Mouse (Mus musculus) ES-CJ7 (cell line): Measurements from ENCODE around the gene Dgke.

ENCODE experiments used
- DNase-seq: peaks from one replicate; pipeline ENCODE4 v3.0.0; 2011; ENCODE audit warnings: low read depth, low spot score

Dgke gene

DNA sequence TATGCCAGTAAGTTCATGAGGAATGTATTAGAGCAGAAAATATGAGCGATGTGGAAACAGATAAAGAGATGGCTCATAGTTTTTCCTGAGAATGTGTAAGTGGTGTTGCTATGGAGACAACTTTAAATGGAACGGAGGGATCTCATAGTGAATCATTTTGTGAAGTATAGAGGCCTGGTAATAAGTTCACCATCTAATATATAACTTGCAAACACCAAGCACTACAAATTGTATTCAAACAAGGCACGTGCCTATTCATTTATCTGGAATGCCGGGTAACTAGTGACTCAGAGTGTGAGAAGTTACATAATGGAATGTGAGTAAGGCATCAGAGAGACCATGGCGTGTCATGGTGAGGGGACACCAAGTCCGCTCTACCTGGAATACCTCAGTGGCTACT lies 28.2 kb downstream of the Dgke start:
- DNase-seq, result no peak

DNA sequence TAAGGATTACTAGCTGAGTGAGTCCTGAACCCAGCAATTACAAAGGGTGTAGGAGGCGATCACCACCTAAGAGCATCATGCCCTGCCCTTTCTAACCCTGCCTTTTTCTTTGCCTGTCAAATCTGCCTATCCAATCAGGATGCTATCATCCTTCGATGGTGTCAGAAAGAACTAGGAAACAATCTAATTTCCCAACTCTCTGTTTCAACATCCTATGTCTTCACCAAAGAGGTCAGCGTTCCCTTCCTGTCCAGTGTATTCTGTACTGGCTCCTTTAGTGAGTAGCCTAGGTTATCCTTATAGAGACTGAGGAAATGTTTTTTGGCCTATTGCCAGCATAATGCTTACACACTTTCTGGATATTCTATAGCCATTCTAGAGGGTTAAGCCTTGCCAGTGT lies 31.1 kb downstream of the Dgke start:
- no peak for DNase-seq

DNA sequence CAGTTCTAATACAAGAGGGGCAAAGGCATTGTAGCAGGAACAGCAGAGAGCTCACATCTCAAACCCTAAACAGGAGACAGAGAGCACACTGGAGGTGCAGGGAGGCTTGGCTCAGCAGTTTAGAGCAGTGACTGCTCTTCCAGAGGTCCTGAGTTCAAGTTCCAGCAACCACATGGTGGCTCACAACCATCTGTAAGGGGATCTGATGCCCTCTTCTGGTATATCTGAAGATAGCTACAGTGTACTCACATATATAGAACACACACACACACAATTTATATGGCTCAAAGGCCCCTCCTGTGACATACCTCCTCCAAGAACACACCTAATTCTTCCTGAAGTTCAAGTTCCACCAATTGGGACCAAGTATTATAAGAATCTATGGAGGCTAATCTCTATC lies 32.1 kb downstream of the Dgke start:
- DNase-seq, result no peak

DNA sequence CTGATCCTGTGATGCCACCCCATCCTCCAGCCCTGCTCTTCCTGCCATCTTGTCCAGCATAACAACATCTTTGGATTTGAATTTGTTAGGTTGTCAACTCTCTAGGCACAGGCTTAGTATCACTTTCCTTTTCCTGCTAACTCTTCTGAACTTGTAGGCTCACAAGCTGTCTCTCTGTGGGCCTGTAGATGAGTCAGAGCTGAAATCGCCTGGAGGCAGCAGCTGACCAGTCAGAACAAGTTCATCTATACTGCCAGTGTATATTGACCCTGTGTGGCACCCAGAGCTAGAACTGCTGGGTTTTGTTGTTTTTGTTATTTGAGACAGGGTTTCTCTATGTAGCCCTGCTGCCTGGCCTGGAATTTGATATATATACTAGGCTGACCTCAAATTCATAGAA lies 35.5 kb downstream of the Dgke start:
- peak; percentile 26 for DNase-seq

DNA sequence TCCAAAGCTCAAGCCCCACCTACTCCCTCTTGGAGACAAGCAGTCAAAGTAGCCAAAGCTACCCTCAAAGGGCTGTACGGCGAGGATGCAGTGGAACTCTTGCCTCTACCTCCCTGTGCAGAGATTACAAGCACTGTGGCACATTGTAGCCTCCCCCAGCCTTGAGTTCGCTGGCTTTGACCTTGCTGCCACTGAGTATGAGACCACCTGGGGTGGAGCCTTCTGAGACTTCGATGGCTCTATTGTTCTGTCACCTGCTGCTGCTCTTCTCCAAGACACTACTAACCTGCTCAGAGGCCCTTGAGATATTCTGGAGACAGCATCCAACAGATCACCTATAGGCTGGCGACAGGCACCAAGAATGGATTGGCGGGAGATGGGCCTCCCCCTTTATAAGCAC lies 36.1 kb downstream of the Dgke start:
- peak; percentile 83 for DNase-seq

DNA sequence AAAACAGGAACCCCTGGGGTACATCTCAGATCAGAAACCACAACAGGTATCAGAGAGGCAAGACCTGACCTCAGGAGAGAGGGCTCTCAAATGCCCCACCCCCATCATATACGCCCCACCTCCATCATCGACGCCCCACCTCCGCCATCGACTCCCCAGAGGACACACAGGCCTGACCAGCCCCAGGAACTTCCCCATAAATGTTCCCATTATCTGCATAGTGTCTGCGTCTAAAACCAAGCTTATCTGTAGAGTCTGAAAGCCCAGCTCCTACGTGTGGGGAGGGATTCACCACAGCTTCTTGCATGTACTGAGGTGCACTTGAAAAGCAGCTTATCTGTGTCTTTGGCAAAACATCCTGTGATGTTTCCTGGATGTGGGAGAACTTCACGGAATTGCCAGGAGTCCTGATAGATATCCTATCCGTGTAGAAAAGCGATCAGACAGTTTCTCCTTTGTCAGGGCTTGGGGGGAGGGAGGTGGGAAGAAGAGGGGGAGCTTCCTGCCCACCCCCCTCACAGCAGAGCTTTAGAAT lies 37.7 kb downstream of the Dgke start:
- no peak for DNase-seq

DNA sequence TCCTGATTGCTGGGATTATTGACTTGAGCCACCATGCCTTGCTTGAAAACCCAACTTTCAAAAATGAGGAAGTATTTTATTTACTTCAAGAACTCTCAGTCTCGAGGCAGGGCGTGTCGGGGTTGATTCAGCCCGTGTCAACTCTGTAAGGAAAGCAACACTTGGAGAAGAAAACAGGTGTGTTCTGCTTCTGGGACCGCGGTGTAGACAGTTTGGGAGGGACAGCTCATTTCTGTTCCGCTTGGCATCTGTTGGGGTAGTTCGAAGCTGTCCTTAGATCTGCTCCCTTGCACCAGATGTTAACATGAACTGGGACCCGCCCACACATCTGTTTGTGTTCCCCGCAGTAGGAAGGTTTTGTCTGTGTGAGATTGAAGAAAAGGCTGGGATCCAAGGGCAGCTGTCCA lies 38.7 kb downstream of the Dgke start:
- no peak for DNase-seq

DNA sequence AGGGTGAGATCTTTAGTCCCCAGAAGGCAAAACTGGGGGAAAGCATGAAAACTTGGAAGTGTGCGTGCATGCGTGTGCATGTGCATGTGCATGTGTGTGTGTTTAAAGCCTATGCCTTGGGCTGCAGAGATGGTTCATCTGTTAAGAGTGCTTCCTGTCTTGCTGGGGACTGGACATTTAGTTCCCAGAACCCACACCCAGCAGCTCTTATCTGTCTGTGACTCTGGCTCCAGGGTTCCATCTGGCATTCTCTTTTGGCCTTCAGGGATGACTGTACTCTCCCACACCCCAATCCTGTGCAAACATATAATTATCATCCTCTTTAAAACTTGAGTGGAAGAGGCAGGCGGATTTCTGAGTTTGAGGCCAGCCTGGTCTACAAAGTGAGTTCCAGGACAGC lies 40.5 kb downstream of the Dgke start:
- DNase-seq, result no peak

DNA sequence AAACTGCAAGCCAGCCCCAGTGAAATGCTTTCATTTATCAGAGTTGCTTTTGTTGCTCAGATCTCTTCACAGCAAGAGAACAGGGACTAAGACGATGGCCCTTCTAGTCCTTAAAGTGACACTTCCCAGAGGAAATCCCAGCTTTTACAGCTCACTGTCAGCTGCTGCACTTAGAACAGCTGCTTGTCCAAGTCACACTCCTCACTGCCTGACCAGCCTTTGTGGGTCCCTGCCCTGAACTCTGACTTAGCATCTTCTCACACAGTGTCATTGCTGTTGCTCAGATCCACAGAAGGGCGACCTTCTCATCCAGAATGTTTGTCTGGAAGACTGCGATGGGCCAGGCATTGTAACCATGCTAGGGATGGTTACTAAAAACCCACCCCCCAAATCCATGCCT lies 41.0 kb downstream of the Dgke start:
- no peak for DNase-seq

DNA sequence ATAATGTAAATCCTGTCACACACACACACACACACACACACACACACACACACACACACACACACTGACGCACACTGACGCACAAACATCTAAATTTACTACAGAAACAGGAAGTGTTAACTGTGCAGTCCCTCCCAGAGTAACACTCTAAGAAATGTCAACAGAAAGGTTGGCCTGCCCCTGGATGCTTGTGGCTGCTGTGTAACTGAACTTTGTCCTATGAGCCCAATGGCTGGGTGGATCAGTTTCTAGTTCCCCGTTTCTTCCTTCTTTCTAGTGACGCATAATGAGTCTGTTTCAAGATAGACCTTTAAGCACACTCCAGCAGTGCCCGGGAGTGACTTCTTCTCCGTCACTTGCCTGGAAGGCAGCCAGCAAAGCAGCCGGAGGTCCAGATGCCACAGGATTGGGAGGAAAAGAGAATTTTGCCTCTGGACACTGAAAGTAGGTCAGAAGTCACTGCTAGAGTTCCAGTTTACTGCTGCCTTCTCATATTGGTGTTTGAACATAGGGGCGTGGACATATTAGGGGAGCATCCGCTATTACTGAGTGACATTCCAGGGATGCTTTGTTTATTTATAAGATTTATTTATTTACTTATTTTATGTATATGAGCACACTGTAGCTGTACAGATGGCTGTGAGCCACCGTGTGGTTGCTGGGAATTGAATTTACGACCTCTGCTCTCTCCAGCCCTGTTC lies 42.3 kb downstream of the Dgke start:
- DNase-seq, result no peak

DNA sequence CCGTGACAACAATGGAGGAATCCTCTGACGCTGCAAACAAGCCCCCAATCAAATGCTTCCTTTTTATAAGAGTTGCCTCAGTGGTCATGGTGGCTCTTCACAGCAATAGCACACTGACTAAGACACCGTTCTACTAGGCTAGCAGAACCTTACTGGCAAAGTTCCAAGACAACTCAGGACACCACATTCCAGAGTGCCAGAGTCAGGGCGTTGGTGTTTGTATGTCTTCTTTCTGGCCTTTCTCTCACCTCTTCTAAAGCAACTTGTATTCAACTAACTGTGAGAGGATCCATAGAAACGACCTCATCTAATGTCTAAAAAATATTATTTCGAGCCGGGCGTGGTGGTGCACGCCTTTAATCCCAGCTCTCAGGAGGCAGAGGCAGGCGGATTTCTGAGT lies 43.2 kb downstream of the Dgke start:
- peak; percentile 66 for DNase-seq

DNA sequence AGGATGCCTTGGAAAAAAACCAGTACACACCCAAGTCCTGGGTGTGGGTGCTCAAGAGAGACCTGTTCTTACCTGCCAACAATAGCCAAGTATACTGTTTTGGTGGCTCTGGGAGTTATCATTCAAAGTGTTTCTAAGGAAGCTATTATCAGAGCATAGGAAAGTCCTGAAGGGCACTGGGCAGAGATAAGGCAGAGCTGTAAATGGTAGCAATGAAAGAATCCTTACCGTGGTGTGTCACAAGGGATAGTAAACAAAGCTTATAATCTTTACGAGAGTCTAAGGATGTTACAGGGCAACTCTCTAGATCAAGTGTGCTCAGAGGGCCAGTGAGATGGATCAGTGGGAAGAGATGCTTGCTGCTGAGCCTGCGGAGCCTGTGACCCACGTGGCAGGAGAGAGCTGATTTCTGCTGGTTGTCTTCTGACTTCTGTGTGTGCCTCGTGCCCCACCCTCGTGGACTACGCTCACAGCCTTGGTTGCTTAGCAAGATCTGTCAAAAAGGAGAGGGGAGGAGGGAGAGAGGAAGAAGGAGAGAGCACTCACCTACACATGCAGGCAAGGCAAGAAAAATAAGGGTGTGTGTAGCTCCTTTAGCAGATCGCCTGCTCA lies 44.4 kb downstream of the Dgke start:
- peak; percentile 55 for DNase-seq

DNA sequence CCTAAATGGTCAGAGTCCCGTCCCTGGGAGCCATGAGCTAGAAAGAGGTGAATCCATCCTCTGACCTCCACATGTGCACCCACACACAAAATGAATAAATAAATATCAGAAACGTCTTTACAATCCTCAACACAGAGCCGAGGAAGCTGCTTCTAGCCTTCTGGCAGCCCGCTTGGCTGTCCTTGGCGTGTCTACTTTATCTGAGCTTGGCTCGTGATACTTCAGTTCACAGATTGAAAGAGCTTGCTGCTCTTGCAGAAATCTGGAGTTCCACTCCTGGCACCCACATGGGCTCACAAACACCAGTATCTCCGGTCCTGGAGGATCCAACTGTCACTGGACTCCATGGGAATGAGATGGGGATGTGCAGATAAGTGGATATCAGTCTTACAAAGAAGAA lies 45.0 kb downstream of the Dgke start:
- DNase-seq, result no peak

DNA sequence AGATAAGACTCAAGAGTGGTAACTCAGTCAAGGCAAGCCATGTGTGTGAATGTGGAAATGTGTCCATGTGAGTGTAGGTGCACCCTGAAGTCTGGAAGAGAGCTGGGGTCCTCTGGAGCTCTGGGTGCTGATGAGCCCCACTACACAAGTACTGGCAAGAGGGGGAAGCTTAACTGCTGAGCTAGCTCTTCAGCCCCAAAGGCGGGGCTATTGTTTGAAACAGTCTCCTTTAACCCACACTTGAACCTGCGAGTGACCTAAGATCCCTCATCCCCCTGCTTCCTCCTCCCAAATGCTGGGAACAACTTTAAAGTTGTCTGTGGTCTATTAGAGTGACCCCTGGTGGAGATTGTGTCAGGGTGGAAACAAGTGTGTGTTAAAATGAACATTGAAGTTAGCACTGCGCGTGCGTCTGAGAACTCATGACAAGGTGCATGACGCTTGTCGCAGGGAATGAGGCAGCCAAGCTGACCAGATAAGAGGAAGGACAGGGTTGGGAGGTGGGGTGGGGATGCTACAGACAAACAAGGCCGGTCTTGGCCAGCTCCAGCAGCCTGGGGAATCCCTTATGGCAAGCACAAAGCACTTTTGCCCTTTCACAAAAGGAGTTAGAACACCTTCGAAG lies 45.9 kb downstream of the Dgke start:
- DNase-seq, result peak; percentile 93

DNA sequence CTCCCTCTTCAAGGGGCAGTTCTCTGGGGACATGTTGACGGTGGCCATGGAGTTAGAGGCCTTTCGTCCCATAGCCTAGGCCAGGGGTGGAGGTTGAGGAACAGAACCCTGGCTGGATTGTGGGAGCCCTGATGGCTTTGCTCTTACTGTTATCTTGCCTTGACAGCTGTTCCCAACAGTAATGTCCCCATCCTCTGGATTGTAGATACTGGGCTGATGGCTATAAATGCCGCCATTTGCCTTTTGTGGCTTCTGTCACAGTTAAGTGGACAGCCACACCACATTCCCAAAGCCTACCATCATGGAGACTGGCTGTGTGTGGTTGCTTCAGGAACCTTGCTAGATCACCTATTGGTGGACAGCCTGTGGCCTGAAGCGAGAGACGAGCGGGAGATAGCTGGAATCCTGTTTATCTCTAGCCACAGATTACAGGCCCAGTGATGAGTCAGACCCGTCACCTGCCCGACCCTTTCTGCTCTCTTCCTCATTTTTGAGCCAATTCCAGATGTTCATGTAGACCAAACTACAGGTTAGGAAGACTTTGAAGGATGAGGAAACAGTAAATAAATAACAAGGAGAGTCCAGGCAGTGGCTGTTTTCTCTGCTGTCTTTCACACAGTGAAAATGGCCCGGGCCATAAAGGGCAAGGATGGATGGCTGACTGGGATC lies 49.0 kb downstream of the Dgke start:
- DNase-seq, result no peak

DNA sequence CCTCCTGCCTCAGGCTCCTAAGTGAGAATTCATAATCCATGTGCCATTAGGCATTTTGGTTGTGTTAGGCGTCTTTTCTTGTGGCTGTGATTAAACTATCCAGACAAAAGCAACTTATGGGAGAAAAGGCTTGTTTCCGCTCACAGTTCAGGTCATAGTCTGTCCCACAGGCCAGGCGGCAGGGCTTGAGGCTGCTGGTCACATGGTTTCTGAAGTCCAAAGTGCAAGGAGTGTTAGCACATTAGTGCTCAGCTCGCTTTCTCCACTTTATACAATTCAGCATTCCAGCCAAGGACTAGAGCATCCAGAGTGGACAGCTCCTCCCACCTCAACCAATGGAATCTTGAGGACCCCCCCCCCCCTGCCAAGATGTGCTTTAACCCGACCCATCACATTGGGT lies 54.4 kb downstream of the Dgke start:
- DNase-seq, result no peak

DNA sequence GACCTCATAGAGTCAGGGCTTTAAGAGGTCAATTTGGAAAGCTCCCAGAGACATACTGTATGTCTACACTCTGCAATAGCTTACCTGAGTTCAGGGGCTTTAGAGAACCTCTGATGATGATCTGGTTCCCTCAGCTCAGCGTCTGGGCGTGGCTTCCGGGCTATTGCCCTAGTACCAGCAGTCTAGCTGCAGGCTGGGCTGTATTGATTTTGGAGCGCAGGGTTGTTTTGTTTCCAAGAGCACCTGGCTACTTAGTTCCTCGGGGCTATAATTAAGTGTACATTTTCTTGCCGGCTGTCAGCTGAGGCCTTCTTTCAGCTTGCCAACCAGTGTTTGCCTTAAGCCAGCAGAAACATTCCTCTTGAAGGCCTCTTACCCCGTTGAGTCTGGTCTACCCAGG lies 57.2 kb downstream of the Dgke start:
- DNase-seq, result no peak

DNA sequence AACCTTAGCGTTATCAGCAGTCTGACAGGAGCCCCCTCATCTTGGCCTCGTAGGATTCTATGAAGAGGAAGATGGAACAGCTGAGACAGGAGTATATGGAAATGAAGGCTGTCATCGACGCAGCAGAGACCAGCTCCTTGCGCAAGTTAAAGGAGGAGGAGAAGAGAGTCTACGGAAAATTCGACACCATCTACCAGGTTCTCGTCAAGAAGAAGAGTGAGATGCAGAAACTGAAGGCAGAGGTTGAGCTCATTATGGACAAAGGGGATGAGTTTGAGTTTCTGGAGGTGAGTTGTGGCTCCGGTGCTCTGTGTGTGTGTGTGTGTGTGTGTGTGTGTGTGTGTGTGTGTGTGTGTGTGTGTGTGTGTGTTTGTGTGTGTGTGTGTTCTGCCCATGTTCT lies 57.6 kb downstream of the Dgke start:
- DNase-seq, result no peak

DNA sequence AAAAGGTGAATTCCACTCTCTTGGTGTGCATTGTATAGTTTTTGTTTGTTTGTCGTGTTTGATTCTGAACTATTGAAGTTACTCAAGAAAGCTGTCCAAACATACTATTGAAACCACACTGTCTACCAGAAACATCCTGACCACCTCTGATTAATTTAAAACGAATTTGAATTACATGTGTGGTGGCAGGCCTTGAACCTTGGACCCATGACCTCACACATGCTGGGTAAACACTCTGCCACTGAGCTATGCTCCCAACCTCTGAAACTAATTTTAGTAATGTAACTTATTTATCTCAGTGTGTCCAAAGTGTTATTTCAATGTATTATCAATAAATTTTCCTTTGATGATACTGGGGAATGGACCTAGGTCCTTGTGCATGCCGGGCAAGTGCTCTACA lies 59.1 kb downstream of the Dgke start:
- no peak for DNase-seq

DNA sequence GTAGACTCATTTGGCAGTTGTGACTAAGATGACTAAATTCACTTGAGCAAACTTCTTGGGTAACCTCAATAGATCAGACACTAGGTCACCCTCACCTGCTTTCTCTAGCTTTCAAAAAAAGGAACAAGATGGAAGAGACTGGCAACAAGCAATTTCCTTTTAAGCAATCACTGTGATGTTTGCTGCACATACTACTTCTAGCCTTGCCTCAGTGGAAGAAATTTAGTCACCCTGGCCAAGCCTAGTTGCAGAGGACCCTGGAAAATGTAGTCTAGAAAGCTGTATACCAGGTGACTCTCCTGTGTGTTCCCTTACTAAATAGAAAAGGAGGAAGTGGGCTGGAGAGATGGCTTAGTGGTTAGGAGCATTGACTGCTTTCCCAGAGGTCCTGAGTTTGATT lies 60.2 kb downstream of the Dgke start:
- no peak for DNase-seq

DNA sequence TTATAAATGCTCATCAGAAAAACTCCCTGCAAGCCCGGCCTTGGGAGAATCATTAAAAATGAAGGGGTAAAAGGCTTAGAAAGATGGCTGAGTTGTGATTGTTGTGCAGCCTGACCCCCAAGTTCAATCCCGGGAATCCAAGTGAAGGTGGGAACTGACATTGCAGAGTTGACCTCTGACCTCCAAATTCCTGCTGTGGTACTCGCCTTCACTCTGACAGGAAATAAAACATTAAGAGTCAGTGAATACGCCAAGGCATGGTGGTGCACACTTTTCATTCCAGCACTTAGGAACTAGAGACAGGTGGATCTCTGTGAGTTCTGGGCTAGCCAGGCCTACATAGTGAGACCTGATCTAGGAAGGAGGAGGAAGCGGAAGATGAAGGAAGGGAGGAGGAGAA lies 61.2 kb downstream of the Dgke start:
- DNase-seq, result peak; percentile 59

DNA sequence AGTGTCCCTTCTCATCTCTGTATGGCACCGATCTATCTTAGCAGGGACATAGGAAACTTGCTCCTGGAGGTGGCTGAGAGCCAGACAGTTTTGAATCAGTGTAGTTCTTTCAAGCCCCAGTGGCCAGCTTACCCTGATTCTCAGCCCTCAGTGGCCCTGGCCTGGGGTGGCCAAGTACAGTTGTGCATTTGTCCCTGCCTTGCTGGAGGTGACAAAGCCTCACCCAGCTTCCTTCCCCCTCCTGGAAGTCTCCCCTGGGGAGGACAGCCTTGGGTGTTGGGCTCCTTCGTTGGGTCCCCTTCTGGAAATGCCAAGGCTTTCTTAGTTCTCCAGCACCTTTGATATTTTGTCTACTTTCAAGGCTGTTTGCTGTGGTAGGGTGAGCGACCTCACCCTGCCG lies 62.9 kb downstream of the Dgke start:
- no peak for DNase-seq

DNA sequence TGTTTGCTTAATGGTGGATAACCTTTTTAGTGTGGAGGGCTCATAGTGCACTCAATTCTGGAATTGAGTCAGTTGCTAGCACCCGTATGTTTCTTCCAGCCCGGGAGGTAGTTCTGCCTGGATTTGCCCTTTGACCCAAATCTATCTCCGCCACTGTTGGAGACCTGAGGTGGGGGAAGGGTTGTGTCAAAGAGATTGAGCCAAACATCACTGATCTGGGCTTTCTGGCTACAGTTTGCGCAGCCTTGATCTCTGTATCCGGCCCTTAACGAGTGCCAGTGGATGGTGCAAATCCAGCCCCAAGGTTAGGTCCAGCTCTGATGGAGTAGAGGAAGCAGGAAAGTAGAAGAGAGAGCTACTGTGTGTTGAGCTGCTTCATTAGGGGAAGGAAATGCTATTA lies 63.6 kb downstream of the Dgke start:
- peak; percentile 60 for DNase-seq
